Mouse (Mus musculus): ENCODE data around the gene Dlk1. TPM values are rescaled to one million over a fixed set of nuclear protein-coding genes. Genes with fewer than 3 reads are reported as not detected.
A peak's percentile ranks its signal among the peaks of the same experiment; 100 is the strongest.

The Dlk1 gene
- polyA plus RNA-seq, 1 experiment from 2014 or later, result 918 TPM

DNA sequence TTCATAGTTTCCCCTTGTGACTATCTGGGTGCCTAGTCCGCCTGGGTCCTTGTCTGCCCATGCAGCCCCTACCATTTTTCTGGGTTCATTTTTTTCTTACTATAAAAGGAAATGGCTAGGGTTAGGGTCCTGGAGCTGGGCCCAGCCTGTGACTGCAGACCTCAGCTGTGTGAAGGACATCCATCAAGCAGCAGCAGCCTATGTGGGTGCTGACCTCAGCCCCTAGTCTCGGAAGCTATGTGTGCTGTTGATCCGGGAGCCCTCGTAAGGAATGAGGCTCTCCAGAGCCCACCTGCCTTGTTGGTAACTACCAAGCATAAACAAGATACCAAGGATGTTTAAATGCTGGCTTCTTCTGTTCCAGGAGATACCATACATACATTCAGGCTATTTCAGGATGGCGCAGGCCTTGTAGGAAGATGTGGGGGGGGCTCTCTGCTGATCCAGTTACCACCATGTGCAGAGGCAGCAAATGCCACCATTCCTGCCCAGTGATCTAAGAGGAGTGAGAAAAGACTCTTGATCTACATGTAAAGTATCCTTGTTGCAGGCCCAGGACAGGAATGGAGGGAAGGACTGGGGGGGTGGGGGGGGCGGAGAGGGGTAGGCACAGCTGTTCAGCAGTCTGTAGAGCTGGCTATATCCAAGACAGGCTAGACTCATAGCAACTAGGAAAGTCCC lies 49.9 kb downstream of the Dlk1 start:
- no peak overlapping the region for H3K4me2 ChIP-seq (ENCODE audit: low read depth, low read length)
- H3K9ac ChIP-seq (ENCODE audit: low read depth, low read length), result no peak overlapping the region
- no peaks in the 10 kb centered on the region for H3K36me3 ChIP-seq (ENCODE audit: control insufficient read depth, insufficient read depth, low read length)
- H3K9me3 ChIP-seq (ENCODE audit: control insufficient read depth, low read length), result no peaks in the 10 kb centered on the region
- no peak overlapping the region for H3K4me3 ChIP-seq (ENCODE audit: low read depth, low read length)
- DNase-seq (ENCODE audit: low spot score) (peak; percentile 63), ATAC-seq (ENCODE audit: low read depth) (peak; percentile 54)
- peaks cover 4% of the 10 kb centered on the region; the same call in 1 of the 2 replicates for H3K4me1 ChIP-seq (ENCODE audit: control insufficient read depth, insufficient read depth, low read length)
- WGBS, result 81% methylated on average over 6 of the region's 6 CpGs
- no peak overlapping the region for H3K27ac ChIP-seq (replicated peaks; ENCODE audit: low read depth, low read length)
- no peaks in the 10 kb centered on the region for H3K27me3 ChIP-seq (replicated peaks; ENCODE audit: control insufficient read depth, insufficient read depth, low read length)

DNA sequence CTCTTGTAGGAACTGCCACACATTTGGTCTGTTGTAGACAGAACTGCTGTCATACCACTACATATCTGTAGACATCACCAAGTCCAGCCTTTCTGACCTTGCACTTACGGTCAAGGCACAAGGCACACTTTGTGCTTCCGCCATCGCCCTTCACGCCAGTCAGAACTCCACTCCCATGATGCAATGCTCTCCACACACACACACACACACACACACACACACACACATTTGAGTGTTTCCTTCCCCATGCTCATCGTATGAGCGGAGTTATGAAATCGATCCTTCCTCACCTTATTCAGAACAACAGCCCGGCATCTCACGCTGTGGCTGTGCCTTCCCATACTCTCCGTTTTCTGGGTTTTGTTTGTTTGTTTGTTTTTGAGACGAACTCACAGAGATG lies 55.1 kb downstream of the Dlk1 start:
- H3K4me2 ChIP-seq (ENCODE audit: low read depth, low read length), result no peak overlapping the region
- 76% methylated on average over 11 of the region's 11 CpGs for WGBS
- H3K4me1 ChIP-seq (ENCODE audit: control insufficient read depth, insufficient read depth, low read length), result peaks cover 27% of the 10 kb centered on the region
- no peaks in the 10 kb centered on the region for H3K36me3 ChIP-seq (ENCODE audit: control insufficient read depth, insufficient read depth, low read length)
- H3K4me3 ChIP-seq (ENCODE audit: low read depth, low read length), result no peak overlapping the region
- no peak for ATAC-seq (ENCODE audit: low read depth)
- H3K27ac ChIP-seq (replicated peaks; ENCODE audit: low read depth, low read length), result no peak overlapping the region
- no peak for DNase-seq (ENCODE audit: low spot score)
- H3K27me3 ChIP-seq (replicated peaks; ENCODE audit: control insufficient read depth, insufficient read depth, low read length), result no peaks in the 10 kb centered on the region
- H3K9me3 ChIP-seq (ENCODE audit: control insufficient read depth, low read length), result no peaks in the 10 kb centered on the region
- H3K9ac ChIP-seq (ENCODE audit: low read depth, low read length), result no peak overlapping the region

DNA sequence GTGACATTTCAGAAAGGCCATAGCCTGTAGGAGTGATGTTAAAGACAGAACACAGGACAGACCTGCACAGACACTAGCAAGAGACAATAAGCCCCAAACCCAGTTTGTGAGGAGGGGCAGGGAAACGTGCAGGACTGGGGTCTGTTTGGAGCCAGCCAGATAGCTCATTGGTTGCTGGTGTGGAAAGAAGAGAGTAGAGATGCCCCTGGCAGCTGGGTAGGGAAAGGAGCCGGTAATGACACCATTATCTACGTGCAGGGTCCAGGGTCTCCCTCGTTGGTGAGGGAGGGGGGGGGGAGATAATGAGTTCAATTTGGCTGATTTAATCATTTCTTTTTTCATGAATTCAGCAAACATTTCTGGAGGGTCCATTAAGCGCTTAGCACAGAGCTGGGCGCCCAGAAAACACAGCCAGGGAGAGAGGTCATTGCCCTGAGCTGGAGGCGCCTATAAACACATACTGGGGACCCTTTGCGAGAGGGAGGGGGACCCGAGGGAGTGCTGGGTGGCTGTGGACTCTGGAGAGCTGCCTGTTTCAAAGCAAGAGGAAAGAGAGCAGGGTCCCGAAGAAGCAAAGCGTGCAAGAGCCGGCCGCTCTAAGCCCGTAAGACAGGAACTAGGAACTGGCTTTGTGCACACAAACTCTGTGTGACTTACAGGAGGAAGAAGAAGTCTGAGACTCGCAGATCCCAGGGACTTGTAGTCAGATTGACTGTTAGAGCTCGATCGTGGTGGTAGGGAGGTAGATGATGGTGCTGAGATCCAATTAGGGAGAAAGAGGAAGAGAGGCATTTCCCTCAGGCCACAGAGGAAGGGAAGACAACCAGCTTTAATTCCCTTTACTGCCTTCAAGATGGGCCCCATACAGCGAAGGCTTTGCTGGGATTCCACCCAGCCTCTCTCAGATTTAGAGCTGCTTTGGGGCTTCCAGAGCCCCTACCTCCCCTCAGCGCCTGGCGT lies 56.2 kb downstream of the Dlk1 start:
- Histone ChIP-seq H3K4me3 (ENCODE audit: low read depth, low read length) (no peak overlapping the region), H3K4me1 (ENCODE audit: control insufficient read depth, insufficient read depth, low read length) (peaks cover 35% of the 10 kb centered on the region), H3K27ac (replicated peaks; ENCODE audit: low read depth, low read length) (no peak overlapping the region), H3K36me3 (ENCODE audit: control insufficient read depth, insufficient read depth, low read length) (no peaks in the 10 kb centered on the region), H3K27me3 (replicated peaks; ENCODE audit: control insufficient read depth, insufficient read depth, low read length) (no peaks in the 10 kb centered on the region), H3K9ac (ENCODE audit: low read depth, low read length) (no peak overlapping the region; the same call in 1 of the 2 replicates), H3K9me3 (ENCODE audit: control insufficient read depth, low read length) (no peaks in the 10 kb centered on the region), H3K4me2 (ENCODE audit: low read depth, low read length) (no peak overlapping the region)
- DNase-seq (ENCODE audit: low spot score) (no peak), ATAC-seq (ENCODE audit: low read depth) (no peak)
- 28% methylated on average over 20 of the region's 20 CpGs for WGBS

GRCm38 (mm10) chr12:109509531-109510137 lies 57.0 kb downstream of the Dlk1 start:
- H3K36me3 ChIP-seq (ENCODE audit: control insufficient read depth, insufficient read depth, low read length), result no peaks in the 10 kb centered on the region
- H3K27ac ChIP-seq (replicated peaks; ENCODE audit: low read depth, low read length), result no peak overlapping the region
- H3K9me3 ChIP-seq (ENCODE audit: control insufficient read depth, low read length), result no peaks in the 10 kb centered on the region
- no peaks in the 10 kb centered on the region for H3K27me3 ChIP-seq (replicated peaks; ENCODE audit: control insufficient read depth, insufficient read depth, low read length)
- WGBS, result 34% methylated on average over 9 of the region's 9 CpGs
- DNase-seq (ENCODE audit: low spot score) (no peak), ATAC-seq (ENCODE audit: low read depth) (peak; percentile 34; the same call in 1 of the 2 replicates)
- no peak overlapping the region; the same call in 1 of the 2 replicates for H3K9ac ChIP-seq (ENCODE audit: low read depth, low read length)
- H3K4me1 ChIP-seq (ENCODE audit: control insufficient read depth, insufficient read depth, low read length), result peaks cover 32% of the 10 kb centered on the region
- no peak overlapping the region for H3K4me3 ChIP-seq (ENCODE audit: low read depth, low read length)
- no peak overlapping the region for H3K4me2 ChIP-seq (ENCODE audit: low read depth, low read length)

DNA sequence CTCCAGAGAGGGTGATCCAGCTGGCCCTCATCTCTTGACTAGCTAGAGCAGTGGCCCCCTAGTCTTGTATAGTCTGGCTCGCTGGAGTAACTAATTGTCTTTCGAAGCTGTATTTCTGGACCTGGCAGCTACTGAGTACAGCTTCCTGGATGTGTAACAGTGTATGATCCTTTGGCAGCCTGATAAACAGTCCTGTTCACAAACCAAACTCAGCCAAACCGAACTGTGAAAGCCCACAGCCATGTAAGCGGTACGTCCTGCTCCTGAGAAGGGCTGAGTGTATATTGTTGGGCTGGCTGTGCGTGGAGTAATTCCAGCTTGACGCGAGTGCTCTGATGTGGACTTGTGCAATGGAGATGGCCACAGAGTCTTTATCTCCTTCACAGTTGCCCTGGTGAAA lies 57.6 kb downstream of the Dlk1 start:
- Histone ChIP-seq H3K27ac (replicated peaks; ENCODE audit: low read depth, low read length) (no peak overlapping the region), H3K9me3 (ENCODE audit: control insufficient read depth, low read length) (no peaks in the 10 kb centered on the region), H3K4me3 (ENCODE audit: low read depth, low read length) (no peak overlapping the region), H3K4me1 (ENCODE audit: control insufficient read depth, insufficient read depth, low read length) (peaks cover 32% of the 10 kb centered on the region), H3K36me3 (ENCODE audit: control insufficient read depth, insufficient read depth, low read length) (no peaks in the 10 kb centered on the region), H3K27me3 (replicated peaks; ENCODE audit: control insufficient read depth, insufficient read depth, low read length) (no peaks in the 10 kb centered on the region), H3K4me2 (ENCODE audit: low read depth, low read length) (no peak overlapping the region), H3K9ac (ENCODE audit: low read depth, low read length) (no peak overlapping the region)
- ATAC-seq (ENCODE audit: low read depth), result no peak
- no peak for DNase-seq (ENCODE audit: low spot score)
- WGBS, result 77% methylated on average over 8 of the region's 8 CpGs

DNA sequence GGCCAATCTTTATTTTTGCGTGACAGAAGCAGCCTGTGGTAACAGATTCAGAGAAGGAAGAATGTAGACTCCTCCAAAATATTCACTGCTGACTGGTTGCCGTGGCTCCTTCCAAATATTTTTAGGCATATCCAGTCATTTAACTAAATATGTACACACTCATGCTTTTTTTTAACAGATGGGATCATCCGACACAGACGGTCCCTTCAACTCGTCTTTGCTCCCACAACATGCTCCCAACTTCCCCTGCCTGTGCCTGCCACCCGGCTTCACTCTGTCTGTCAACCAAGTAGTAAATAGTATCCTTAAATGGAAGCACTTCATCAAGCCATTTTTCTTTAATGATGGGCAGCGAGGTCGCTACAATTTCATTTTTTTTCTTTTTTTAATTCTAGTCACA lies 58.8 kb downstream of the Dlk1 start:
- Histone ChIP-seq H3K4me1 (ENCODE audit: control insufficient read depth, insufficient read depth, low read length) (peaks cover 32% of the 10 kb centered on the region), H3K27ac (replicated peaks; ENCODE audit: low read depth, low read length) (no peak overlapping the region), H3K9me3 (ENCODE audit: control insufficient read depth, low read length) (no peaks in the 10 kb centered on the region), H3K4me3 (ENCODE audit: low read depth, low read length) (no peak overlapping the region), H3K9ac (ENCODE audit: low read depth, low read length) (no peak overlapping the region), H3K27me3 (replicated peaks; ENCODE audit: control insufficient read depth, insufficient read depth, low read length) (no peaks in the 10 kb centered on the region), H3K36me3 (ENCODE audit: control insufficient read depth, insufficient read depth, low read length) (no peaks in the 10 kb centered on the region), H3K4me2 (ENCODE audit: low read depth, low read length) (no peak overlapping the region)
- 70% methylated on average over 8 of the region's 8 CpGs for WGBS
- ATAC-seq (ENCODE audit: low read depth), result no peak
- DNase-seq (ENCODE audit: low spot score), result no peak

DNA sequence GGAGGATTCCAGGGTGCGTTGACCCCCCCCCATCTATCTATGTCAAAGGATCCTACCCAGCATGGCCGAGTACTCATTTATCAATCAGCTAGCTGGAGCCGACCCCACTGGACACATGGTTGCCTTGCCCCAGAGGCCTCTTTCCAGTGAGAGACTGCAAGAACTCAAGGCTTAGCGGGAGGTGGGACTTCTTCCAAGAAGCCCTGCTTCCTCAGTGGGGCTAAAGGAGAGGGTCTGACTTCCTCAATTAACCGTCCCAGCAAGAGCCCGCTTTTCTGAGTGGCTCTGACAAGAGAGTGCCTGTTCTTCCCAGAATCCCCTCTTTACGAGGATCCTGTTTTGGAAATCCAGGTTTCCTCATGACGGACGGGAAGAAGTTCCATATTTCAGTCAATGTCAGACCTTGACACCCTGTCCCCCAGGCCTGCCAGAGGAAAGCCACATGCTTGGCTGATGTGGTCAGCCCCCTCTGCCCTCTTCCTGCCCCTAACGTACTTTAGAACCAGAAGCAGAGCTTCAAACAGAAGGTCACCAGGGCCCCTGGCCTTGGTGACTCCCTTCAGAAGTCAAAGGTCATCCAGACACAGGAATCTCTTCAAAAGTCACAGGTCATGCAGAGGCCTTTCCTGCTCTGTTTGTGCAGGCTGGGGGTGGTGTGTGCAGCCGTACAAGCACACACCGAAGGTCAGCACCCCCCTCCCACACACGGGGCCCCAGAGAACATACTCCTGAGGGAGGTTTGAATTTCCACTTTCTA lies 59.7 kb downstream of the Dlk1 start:
- DNase-seq (ENCODE audit: low spot score), result peak; percentile 52
- ATAC-seq (ENCODE audit: low read depth), result no peak
- H3K4me1 ChIP-seq (ENCODE audit: control insufficient read depth, insufficient read depth, low read length), result peaks cover 39% of the 10 kb centered on the region
- WGBS, result 29% methylated on average over 13 of the region's 13 CpGs
- no peak overlapping the region for H3K4me2 ChIP-seq (ENCODE audit: low read depth, low read length)
- peak overlapping the region; percentile 57; the same call in 1 of the 2 replicates for H3K27ac ChIP-seq (replicated peaks; ENCODE audit: low read depth, low read length)
- H3K36me3 ChIP-seq (ENCODE audit: control insufficient read depth, insufficient read depth, low read length), result no peaks in the 10 kb centered on the region
- no peak overlapping the region for H3K9ac ChIP-seq (ENCODE audit: low read depth, low read length)
- no peaks in the 10 kb centered on the region for H3K9me3 ChIP-seq (ENCODE audit: control insufficient read depth, low read length)
- H3K4me3 ChIP-seq (ENCODE audit: low read depth, low read length), result no peak overlapping the region
- H3K27me3 ChIP-seq (replicated peaks; ENCODE audit: control insufficient read depth, insufficient read depth, low read length), result no peaks in the 10 kb centered on the region

Data from embryonic facial prominence, embryonic 14.5 days (tissue).